In the genomic region with DNA sequence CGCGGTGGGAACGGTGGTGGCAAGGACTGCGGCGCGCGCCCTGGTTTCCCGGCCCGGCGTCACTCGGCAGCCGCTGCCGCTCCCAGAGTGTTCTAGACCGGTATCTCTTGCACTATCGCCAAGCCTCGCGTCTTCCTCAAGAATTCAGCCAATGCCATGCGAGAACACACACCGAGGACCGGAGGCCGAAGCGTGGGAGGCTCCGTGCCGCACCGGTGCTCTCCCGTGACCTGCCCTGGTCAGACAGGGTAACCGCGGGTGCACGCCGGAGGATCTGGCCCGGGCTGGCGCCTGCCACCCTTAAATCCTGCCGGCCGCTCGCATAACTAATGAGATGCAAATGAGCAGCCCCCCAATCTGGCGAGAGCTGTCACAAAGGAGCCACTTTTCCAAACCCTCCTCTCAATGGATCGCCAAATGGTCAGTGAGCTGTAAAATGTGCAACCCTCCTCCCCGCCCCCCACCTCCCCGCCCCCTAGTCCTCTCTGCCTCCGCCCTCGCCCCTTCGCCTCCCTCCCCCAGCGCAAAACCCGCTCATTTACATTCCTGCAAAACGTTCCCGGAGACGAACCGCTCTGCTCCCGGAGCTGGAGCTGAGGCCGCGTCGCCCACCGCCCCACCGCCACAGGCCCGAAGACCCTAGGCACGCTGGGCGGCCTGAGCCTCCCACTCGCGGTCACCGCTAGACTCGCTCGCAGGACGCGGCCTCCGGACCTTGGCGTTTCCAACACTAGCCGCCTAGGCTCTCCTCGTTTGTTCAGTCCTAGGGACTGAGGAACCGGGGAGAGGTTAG, we compare ENCODE assay signal across 8 mouse cellular contexts. TPM values are rescaled to one million over a fixed set of nuclear protein-coding genes. Genes with fewer than 3 reads are reported as not detected.
A peak's percentile ranks its signal among the peaks of the same experiment; 100 is the strongest.
DNase-seq lines count a peak whose midpoint lies in the region; ATAC-seq and TF ChIP-seq lines count a peak whose summit lies in the region.

No protein-coding gene starts in this region.

- DNase-seq in adrenal gland, postnatal 36 days, result peak; percentile 73
- peak; percentile 88 for DNase-seq in forebrain, embryonic 10.5 days (ENCODE audit: extremely low spot score, low spot score)
- peak; percentile 46 for DNase-seq in heart, postnatal 0 days (ENCODE audit: low spot score)
- peak; percentile 89 for DNase-seq in kidney, postnatal 14 days
- peak; percentile 71 for DNase-seq in liver, postnatal 0 days
- peak; percentile 83 for DNase-seq in neural tube, embryonic 11.5 days (ENCODE audit: low spot score)
- peak; percentile 19 for DNase-seq in thymus, postnatal 14 days

- WGBS in forebrain, embryonic 10.5 days, result under 1% methylated on average over 69 of the region's 69 CpGs
- WGBS in heart, postnatal 0 days, result under 1% methylated on average over 66 of the region's 69 CpGs
- under 1% methylated on average over 60 of the region's 69 CpGs for WGBS in liver, postnatal 0 days (ENCODE audit: insufficient replicate concordance)
- WGBS in neural tube, embryonic 11.5 days, result under 1% methylated on average over 67 of the region's 69 CpGs

- peak overlapping the region; percentile 88 for H3K4me3 ChIP-seq in forebrain, embryonic 10.5 days
- peak overlapping the region; percentile 62 for H3K4me3 ChIP-seq in heart, postnatal 0 days (ENCODE audit: low read depth, low read length)
- H3K4me3 ChIP-seq in liver, postnatal 0 days (ENCODE audit: low read depth, low read length), result peak overlapping the region; percentile 56
- H3K4me3 ChIP-seq in neural tube, embryonic 11.5 days (ENCODE audit: low read depth, low read length), result peak overlapping the region; percentile 60

- H3K4me1 ChIP-seq in forebrain, embryonic 10.5 days, result peaks cover 98% of the 10 kb centered on the region
- H3K4me1 ChIP-seq in heart, postnatal 0 days (ENCODE audit: control insufficient read depth, insufficient read depth), result peaks cover 16% of the 10 kb centered on the region; the same call in 1 of the 2 replicates
- peaks cover 27% of the 10 kb centered on the region for H3K4me1 ChIP-seq in liver, postnatal 0 days (ENCODE audit: insufficient read depth)
- peaks cover 61% of the 10 kb centered on the region for H3K4me1 ChIP-seq in neural tube, embryonic 11.5 days (ENCODE audit: control insufficient read depth, insufficient read depth, low read length)

- H3K9me3 ChIP-seq in forebrain, embryonic 10.5 days, result no peaks in the 10 kb centered on the region
- no peaks in the 10 kb centered on the region for H3K9me3 ChIP-seq in heart, postnatal 0 days (replicated peaks; ENCODE audit: control insufficient read depth, low read length)
- H3K9me3 ChIP-seq in liver, postnatal 0 days (ENCODE audit: low read length), result no peaks in the 10 kb centered on the region
- no peaks in the 10 kb centered on the region for H3K9me3 ChIP-seq in neural tube, embryonic 11.5 days (ENCODE audit: control insufficient read depth, low read length)

- H3K27ac ChIP-seq in forebrain, embryonic 10.5 days, result peak overlapping the region; percentile 95
- H3K27ac ChIP-seq in heart, postnatal 0 days (ENCODE audit: low read depth), result no peak overlapping the region; the same call in 1 of the 2 replicates
- H3K27ac ChIP-seq in liver, postnatal 0 days (ENCODE audit: low read depth), result peak overlapping the region; percentile 76
- peak overlapping the region; percentile 96 for H3K27ac ChIP-seq in neural tube, embryonic 11.5 days (ENCODE audit: low read depth, low read length)

- no peak for TF ChIP-seq EP300 in heart, postnatal 0 days (IDR thresholded peaks at IDR 0.05; ENCODE audit: low read depth)
- no peak for TF ChIP-seq EP300 in liver, postnatal 0 days (IDR thresholded peaks at IDR 0.05; ENCODE audit: low read depth)

- peaks cover 28% of the 10 kb centered on the region for H3K36me3 ChIP-seq in forebrain, embryonic 10.5 days (replicated peaks)
- H3K36me3 ChIP-seq in heart, postnatal 0 days (replicated peaks; ENCODE audit: control insufficient read depth, insufficient read depth, low read length), result no peaks in the 10 kb centered on the region
- no peaks in the 10 kb centered on the region for H3K36me3 ChIP-seq in liver, postnatal 0 days (replicated peaks; ENCODE audit: insufficient read depth, low read length)
- no peaks in the 10 kb centered on the region for H3K36me3 ChIP-seq in neural tube, embryonic 11.5 days (ENCODE audit: control insufficient read depth, insufficient read depth, low read length)

- H3K4me2 ChIP-seq in heart, postnatal 0 days (ENCODE audit: low read depth, low read length), result peak overlapping the region; percentile 99
- H3K4me2 ChIP-seq in liver, postnatal 0 days (ENCODE audit: low read depth, low read length), result peak overlapping the region; percentile 87
- H3K4me2 ChIP-seq in neural tube, embryonic 11.5 days (ENCODE audit: low read depth), result peak overlapping the region; percentile 92

- ATAC-seq in CD4-positive, CD25-positive, alpha-beta regulatory T cell, adult 4 months, result peak; percentile 34
- ATAC-seq in heart, postnatal 0 days (ENCODE audit: insufficient read depth, low read depth), result peak; percentile 54
- peak; percentile 75 for ATAC-seq in liver, postnatal 0 days
- peak; percentile 67 for ATAC-seq in neural tube, embryonic 11.5 days (ENCODE audit: insufficient read depth, low FRiP score, low TSS enrichment)

- peaks cover 83% of the 10 kb centered on the region for H3K27me3 ChIP-seq in forebrain, embryonic 10.5 days (ENCODE audit: poor library complexity, severe bottlenecking)
- peaks cover 86% of the 10 kb centered on the region for H3K27me3 ChIP-seq in heart, postnatal 0 days (ENCODE audit: control insufficient read depth, insufficient read depth, low read length)
- H3K27me3 ChIP-seq in liver, postnatal 0 days (ENCODE audit: insufficient read depth, low read length), result peaks cover 55% of the 10 kb centered on the region
- H3K27me3 ChIP-seq in neural tube, embryonic 11.5 days (ENCODE audit: control insufficient read depth, insufficient read depth, low read length), result peaks cover 8% of the 10 kb centered on the region; the same call in 1 of the 2 replicates

- TF ChIP-seq CTCF in heart, postnatal 0 days (IDR thresholded peaks at IDR 0.05; ENCODE audit: low read depth), result no peak
- TF ChIP-seq CTCF in liver, postnatal 0 days (IDR thresholded peaks at IDR 0.05; ENCODE audit: low read depth), result no peak

- peak overlapping the region; percentile 39 for H3K9ac ChIP-seq in heart, postnatal 0 days (replicated peaks; ENCODE audit: low read depth, low read length)
- peak overlapping the region; percentile 37 for H3K9ac ChIP-seq in liver, postnatal 0 days (replicated peaks)
- H3K9ac ChIP-seq in neural tube, embryonic 11.5 days (ENCODE audit: low read length), result peak overlapping the region; percentile 89

RNA-seq across cellular contexts. Expression of a gene that starts 0.8 kb away (rescaled TPM):
- polyA plus RNA-seq in CD4-positive, CD25-positive, alpha-beta regulatory T cell, adult 4 months (2017; shearing (Covaris generic)), result under 1 TPM in 1 of 2 experiments, not detected in 1; 0.81 TPM
- 1 to 10 TPM; 3.6 to 5.2 TPM for total RNA-seq in adrenal gland, postnatal 36 days (2021)
- 53.3 and 56.3 TPM in 2 replicates for polyA plus RNA-seq in forebrain, embryonic 10.5 days (2016; fragmentation: Nextera tagmentation; extraction: Ambion mirVana)
- total RNA-seq in heart, postnatal 0 days (2014; rRNA removed; ENCODE audit: low replicate concordance), result 3.7 and 18.9 TPM in 2 replicates
- 3.0 and 3.5 TPM in 2 replicates for polyA plus RNA-seq in heart, postnatal 0 days (2015; fragmentation: Nextera tagmentation; extraction: Ambion mirVana)
- 1.9 and 2.6 TPM in 2 replicates for polyA plus RNA-seq in liver, postnatal 0 days (2015; fragmentation: Nextera tagmentation; extraction: Ambion mirVana)
- 57.7 and 64.2 TPM in 2 replicates for polyA plus RNA-seq in neural tube, embryonic 11.5 days (2014; fragmentation: Nextera tagmentation; extraction: Ambion mirVana)

RNA-seq across cellular contexts. Expression of a gene that starts 20.1 kb away (rescaled TPM):
- 10 to 100 TPM; 33.3 to 55.1 TPM for polyA plus RNA-seq in CD4-positive, CD25-positive, alpha-beta regulatory T cell, adult 4 months (2017; shearing (Covaris generic))
- total RNA-seq in adrenal gland, postnatal 36 days (2021), result 10 to 100 TPM; 20.7 to 20.8 TPM
- polyA plus RNA-seq in forebrain, embryonic 10.5 days (2016; fragmentation: Nextera tagmentation; extraction: Ambion mirVana), result 26.4 and 28.5 TPM in 2 replicates
- 10.5 and 15.5 TPM in 2 replicates for total RNA-seq in heart, postnatal 0 days (2014; rRNA removed; ENCODE audit: low replicate concordance)
- polyA plus RNA-seq in heart, postnatal 0 days (2015; fragmentation: Nextera tagmentation; extraction: Ambion mirVana), result 10.9 and 12.2 TPM in 2 replicates
- 5.0 and 5.2 TPM in 2 replicates for polyA plus RNA-seq in liver, postnatal 0 days (2015; fragmentation: Nextera tagmentation; extraction: Ambion mirVana)
- 36.6 and 37.2 TPM in 2 replicates for polyA plus RNA-seq in neural tube, embryonic 11.5 days (2014; fragmentation: Nextera tagmentation; extraction: Ambion mirVana)

Comparison
In these comparisons a context has a peak if more than half of its experiments do, and no peak if none do; other contexts are left out.
1. DNase-seq: peak in every context shown above with its lines; median percentile 89 in kidney, postnatal 14 days; 88 in forebrain, embryonic 10.5 days; 83 in neural tube, embryonic 11.5 days; 73 in adrenal gland, postnatal 36 days; 71 in liver, postnatal 0 days; 46 in heart, postnatal 0 days; 19 in thymus, postnatal 14 days.
2. H3K9ac ChIP-seq: peak in every context shown above with its lines; median percentile 89 in neural tube, embryonic 11.5 days; 39 in heart, postnatal 0 days; 37 in liver, postnatal 0 days.
3. RNA of a gene that starts 0.8 kb away (polyA plus RNA-seq): 57.7 to 64.2 TPM in neural tube, embryonic 11.5 days and 53.3 to 56.3 TPM in forebrain, embryonic 10.5 days; 3.0 to 3.5 TPM in heart, postnatal 0 days, 1.9 to 2.6 TPM in liver, postnatal 0 days and 0.81 TPM in CD4-positive, CD25-positive, alpha-beta regulatory T cell, adult 4 months; every median in the first group is over 10 times any median in the second.
4. Peak in every context shown above with its lines, with median percentiles within 50 percentile points of each other: ATAC-seq, H3K4me3 ChIP-seq and H3K4me2 ChIP-seq.